Mouse (Mus musculus) right cerebral cortex, postnatal 25 days (tissue): ENCODE data around the gene Cep295nl.
A peak's percentile ranks its signal among the peaks of the same experiment; 100 is the strongest.
"Not testable (repeated sequence)": the region's sequence is repeated elsewhere in the genome, so short reads cannot be mapped to it uniquely, and the experiment has no call there.

Source experiments
- DNase-seq: peaks from one replicate; pipeline ENCODE4 v3.0.0; 2022

Cep295nl gene

DNA sequence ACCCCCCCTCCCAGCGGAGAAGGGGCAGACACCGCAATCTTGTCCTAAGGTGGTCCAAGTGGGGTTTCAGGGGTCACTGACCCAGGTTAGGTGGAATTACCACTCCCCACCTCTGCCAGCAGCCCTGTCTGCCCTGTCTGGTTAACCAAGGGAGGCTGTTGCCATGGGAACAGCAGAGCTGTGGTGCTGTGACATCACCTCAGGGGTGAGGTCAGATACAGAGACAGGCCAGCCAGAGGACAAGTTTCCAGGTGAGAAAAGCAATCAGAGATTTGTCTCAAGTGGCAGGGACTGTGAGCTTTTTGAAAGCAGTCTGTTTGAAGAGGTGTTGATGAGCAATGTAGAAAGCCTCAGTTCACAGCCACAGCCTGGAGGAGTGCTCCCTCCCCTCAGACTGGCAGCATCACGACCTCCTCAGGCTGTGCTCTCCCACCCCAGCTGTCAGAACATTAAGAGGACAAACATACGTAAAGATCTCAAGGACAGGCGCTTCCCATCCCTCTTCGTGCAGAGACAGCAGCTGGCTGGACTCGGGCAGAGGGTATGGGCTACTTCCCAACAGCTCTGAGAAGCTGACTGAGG is at the start of gene Cep295nl:
Cep295nl (minus strand) TSS at position 101 of the 582 bp plus-strand sequence.
- DNase-seq: no peak

- DNase-seq: not testable (repeated sequence)
These were observed 45.5 kb upstream of the Cep295nl start for GRCm38 (mm10) chr11:118387816-118388215.

- peak; percentile 70 for DNase-seq
These were observed 37.1 kb upstream of the Cep295nl start for GRCm38 (mm10) chr11:118379251-118380009.

- no peak for DNase-seq
These were observed 36.4 kb upstream of the Cep295nl start for GRCm38 (mm10) chr11:118378656-118379055.

DNA sequence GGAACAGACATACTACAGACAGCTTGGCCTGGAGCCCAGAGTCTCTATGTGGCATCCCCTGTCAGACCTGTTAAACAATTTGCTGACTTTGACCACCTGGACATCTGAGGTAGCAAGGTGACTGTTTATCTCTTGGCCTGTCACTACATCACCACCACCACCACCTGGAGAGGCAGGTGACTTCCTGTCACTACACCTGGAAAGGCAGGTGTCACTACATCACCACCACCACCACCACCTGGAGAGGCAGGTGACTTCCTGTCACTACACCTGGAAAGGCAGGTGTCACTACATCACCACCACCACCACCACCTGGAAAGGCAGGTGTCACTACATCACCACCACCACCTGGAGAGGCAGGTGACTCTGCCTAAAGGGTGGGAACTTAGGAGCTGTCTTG is 34.0 kb upstream of the Cep295nl start:
- DNase-seq: not testable (repeated sequence)

- DNase-seq: no peak
These were observed 33.6 kb upstream of the Cep295nl start for GRCm38 (mm10) chr11:118375881-118376280.

DNA sequence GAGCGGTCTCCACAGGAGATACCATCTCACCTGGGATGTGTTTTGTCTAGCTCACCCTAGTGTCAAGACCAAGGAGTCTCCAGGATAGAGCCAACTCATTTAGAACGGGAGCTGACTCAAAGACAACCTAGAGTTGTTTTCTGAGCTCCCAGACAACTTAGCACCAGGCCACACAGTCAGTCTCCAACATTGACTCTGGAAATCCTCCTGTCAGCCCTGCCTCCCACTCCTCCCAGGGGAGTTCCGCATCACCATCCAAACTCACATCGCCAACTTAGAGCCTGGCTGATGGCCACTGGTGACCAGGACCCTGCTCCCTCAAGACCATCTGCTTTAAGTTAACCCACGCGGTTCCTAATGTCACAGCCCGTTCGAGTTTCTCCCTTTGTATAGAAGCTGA is 33.2 kb upstream of the Cep295nl start:
- no peak for DNase-seq

- no peak for DNase-seq
These were observed 32.7 kb upstream of the Cep295nl start for GRCm38 (mm10) chr11:118375006-118375405.

GRCm38 (mm10) chr11:118374506-118374905 is 32.2 kb upstream of the Cep295nl start:
- no peak for DNase-seq

DNA sequence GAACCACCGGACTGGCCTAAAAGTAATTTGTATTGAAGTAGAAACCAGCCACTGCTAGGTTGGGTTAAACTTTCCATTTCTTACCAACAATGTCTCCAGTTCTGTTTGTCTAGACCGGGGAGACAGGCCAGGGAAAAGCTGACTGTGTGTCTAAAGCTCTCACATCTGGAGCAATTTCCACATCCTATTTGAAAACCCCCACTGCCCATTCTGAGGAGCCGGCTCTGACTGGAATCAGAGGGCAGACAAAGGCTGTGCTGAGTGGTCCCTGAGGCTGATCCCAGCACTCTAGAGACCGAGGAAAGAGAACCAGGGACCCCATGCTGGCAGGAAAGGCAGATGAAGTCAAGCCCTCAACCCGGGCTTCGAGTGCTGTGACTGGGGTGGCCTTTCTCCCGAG is 30.3 kb upstream of the Cep295nl start:
- no peak for DNase-seq

GRCm38 (mm10) chr11:118371876-118372275 is 29.6 kb upstream of the Cep295nl start:
- no peak for DNase-seq

GRCm38 (mm10) chr11:118369657-118370056 is 27.4 kb upstream of the Cep295nl start:
- DNase-seq: no peak

DNA sequence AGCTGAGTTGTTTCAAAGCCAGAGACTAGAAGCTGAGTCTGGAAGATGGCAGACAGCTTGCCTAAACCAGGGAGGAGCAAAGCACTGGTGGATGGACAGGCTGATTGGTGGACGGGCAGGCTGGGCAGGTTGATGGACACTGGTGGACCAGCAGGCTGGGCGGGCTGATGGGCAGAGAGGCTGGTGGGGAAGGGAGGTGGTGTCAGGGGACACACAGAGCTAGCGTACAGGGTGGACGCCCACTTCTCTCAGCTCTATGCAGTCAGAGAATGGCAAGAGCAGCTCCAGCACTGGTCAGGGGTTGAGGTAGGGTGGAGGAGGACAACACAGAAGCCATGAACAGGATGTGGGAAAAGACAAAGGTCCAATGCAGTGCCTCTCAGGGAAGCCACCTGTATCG is 27.0 kb upstream of the Cep295nl start:
- no peak for DNase-seq

- no peak for DNase-seq
These were observed 26.0 kb upstream of the Cep295nl start for GRCm38 (mm10) chr11:118368330-118368729.

- no peak for DNase-seq
These were observed 24.3 kb upstream of the Cep295nl start for GRCm38 (mm10) chr11:118366559-118366958.

- DNase-seq: no peak
These were observed 23.8 kb upstream of the Cep295nl start for GRCm38 (mm10) chr11:118366108-118366507.

DNA sequence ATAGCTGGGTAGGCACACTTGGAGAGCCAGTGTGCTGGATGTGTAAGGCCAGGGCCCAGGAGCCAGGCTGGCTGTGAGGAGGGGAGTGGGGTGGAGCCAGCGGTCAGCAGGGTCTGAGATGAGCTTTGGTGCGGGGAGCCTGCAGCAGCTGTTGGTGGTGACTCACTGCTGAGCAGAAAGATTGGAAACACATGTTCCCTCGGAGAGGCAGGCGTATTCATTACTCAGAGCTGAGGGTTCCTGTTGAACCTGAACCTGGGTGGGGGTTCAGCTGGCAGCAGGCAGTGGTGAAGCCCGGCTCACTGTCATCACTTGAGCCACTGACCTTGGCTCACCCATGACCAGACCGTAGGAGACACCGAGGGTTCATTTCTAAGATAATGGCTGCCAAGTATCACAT is 22.9 kb upstream of the Cep295nl start:
- DNase-seq: peak; percentile 45

GRCm38 (mm10) chr11:118364021-118364420 is 21.7 kb upstream of the Cep295nl start:
- DNase-seq: no peak

DNA sequence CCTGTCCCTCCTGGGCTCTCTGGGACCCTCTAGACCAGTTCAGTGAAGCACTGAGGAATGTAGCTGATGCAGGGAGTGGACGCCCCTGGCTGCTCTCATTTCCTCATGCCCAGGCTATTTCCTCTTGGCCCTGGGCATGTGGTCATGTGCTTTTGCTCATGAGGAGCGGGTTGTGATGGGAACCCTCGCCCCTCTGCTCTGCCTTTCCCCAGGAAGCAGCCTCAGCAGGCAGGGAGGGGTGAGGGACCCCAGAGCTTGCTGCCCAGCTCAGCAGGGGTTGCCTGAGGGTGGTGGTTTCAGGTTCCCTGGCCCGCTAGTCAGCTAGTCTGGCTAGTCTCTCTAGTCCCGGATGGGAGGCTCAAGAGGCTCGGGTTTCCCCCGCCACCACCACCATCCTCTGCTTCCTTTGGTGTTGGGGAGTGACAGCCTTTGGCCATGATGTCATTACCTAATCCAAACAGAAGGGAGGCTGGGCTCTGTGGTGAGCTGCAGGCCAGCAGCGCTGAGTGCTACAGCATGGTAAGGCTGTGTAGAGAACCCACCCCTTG is 20.7 kb upstream of the Cep295nl start:
- DNase-seq: no peak

- DNase-seq: no peak
These were observed 20.2 kb upstream of the Cep295nl start for GRCm38 (mm10) chr11:118362501-118362900.

- no peak for DNase-seq
These were observed 18.6 kb upstream of the Cep295nl start for GRCm38 (mm10) chr11:118360907-118361341.

DNA sequence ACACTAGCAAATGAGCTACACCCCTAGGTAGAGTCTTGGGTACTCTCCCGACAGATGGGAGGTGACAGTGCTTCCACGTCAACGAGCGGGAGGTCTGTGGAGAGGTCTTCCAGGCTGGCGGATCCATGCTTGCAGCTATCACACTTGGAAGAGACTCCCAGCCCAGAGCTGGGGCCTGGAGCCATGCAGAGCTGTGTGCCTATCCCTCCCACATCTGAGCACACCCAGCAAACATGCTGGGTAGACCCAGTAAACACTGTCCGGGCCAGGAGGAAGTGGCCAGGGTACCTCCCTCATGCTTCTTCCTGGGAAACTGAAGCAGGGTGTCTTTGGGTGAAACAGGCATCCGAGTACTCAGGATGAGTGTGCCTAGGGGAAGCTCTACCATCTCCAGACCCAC is 18.2 kb upstream of the Cep295nl start:
- no peak for DNase-seq

- no peak for DNase-seq
These were observed 13.3 kb upstream of the Cep295nl start, which contains the start of gene Timp2 for GRCm38 (mm10) chr11:118355640-118356039. TSS of gene Timp2 (minus strand) at chr11:118355740.

DNA sequence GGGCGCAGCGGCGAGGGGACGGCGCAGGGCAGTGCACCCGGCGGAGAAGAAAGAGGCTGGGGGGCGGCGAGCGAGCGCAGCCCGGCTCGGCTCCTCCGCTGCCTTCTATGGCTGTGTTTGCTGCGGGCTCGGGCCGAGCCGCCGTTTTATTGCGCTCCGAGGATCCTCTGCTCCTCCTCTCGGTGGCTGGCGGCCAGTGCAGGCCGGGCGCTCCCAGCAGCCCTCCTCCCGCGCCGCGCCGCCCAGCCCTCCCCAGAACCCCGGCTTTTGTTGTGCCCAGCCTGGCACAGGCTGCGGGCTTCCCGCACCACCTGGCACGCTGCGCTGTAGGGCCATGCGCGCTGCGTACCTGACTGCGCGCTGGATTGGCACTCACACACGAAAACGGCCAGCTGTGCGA is 12.9 kb upstream of the Cep295nl start:
- DNase-seq: peak; percentile 88
